In the genomic region with DNA sequence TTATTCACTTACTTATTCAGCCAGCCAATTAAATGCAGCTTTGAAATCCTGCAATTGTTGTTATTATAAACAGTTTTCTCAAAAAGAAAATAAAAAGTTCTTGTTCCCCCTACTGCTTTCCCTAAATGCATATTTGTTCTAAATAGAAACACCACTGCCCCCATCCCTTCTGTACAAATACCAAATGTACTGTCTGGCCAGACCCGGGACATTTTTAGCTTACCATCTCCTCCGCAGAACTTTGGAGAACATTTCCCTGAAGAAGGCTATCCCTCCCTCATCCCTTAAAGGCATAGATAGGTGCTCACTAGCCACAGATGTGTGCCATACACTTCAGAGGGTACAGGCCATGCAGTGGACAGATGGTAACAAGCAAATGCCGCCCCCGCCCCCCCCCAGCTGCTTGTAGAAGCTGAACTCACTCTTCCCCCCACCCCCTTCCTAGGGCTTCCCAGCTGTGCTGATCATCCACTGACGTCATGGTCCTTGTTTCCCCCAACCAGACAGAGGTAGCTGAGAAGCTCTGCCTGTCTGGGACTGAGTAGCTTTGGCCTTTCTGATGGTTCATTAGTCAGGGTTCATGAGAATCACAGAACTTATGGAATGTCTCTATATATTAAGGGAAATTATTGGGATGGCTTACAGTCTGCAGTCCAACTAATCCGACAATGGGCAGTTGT, we compare ENCODE assay signal across 26 mouse cellular contexts.
DNase-seq lines count a peak whose midpoint lies in the region; ATAC-seq and TF ChIP-seq lines count a peak whose summit lies in the region.
"Had no signal": no experiment of that assay in that cellular context is flagged by ENCODE, and none has a peak within 500 bp of the region (broad histone marks: within the 10 kb centered on the region; RNA-seq: fewer than 3 reads in every experiment).

No protein-coding gene starts in this region.

- H3K4me2 ChIP-seq in forebrain, embryonic 13.5 days = no peak overlapping the region
- no peak overlapping the region for H3K4me2 ChIP-seq in forebrain, postnatal 0 days (ENCODE audit: low read depth)
- H3K4me2 ChIP-seq in lung, postnatal 0 days (replicated peaks; ENCODE audit: low read depth, low read length) = no peak overlapping the region
- H3K4me2 ChIP-seq: forebrain, embryonic 12.5 days; heart, embryonic 15.5 days; hindbrain, embryonic 14.5 days; liver, embryonic 13.5 days; midbrain, embryonic 15.5 days; neural tube, embryonic 12.5 days had no signal

- H3K9me3 ChIP-seq in forebrain, embryonic 13.5 days (replicated peaks) = no peaks in the 10 kb centered on the region
- H3K9me3 ChIP-seq in forebrain, postnatal 0 days (ENCODE audit: low read length) = no peaks in the 10 kb centered on the region
- no peaks in the 10 kb centered on the region for H3K9me3 ChIP-seq in lung, postnatal 0 days (ENCODE audit: low read length)
- H3K9me3 ChIP-seq: forebrain, embryonic 12.5 days; heart, embryonic 15.5 days; liver, embryonic 13.5 days; midbrain, embryonic 15.5 days; neural tube, embryonic 12.5 days had no signal

- no peak overlapping the region for H3K27ac ChIP-seq in forebrain, embryonic 13.5 days
- no peak overlapping the region for H3K27ac ChIP-seq in forebrain, postnatal 0 days (ENCODE audit: low read depth, low read length)
- H3K27ac ChIP-seq in left cerebral cortex, adult 2 months = no peak overlapping the region
- no peak overlapping the region for H3K27ac ChIP-seq in lung, postnatal 0 days (ENCODE audit: low read length)
- H3K27ac ChIP-seq: forebrain, embryonic 12.5 days; gastrocnemius, adult 2 months; heart, embryonic 15.5 days; hindbrain, embryonic 14.5 days; liver, embryonic 13.5 days; macrophage; midbrain, embryonic 15.5 days; neural tube, embryonic 12.5 days had no signal

- H3K9ac ChIP-seq in forebrain, embryonic 13.5 days = no peak overlapping the region
- no peak overlapping the region for H3K9ac ChIP-seq in forebrain, postnatal 0 days
- no peak overlapping the region for H3K9ac ChIP-seq in lung, postnatal 0 days (replicated peaks; ENCODE audit: low read depth)
- H3K9ac ChIP-seq: forebrain, embryonic 12.5 days; heart, embryonic 15.5 days; hindbrain, embryonic 14.5 days; liver, embryonic 13.5 days; midbrain, embryonic 15.5 days; neural tube, embryonic 12.5 days had no signal

- H3K4me3 ChIP-seq in forebrain, embryonic 13.5 days = no peak overlapping the region
- H3K4me3 ChIP-seq in forebrain, postnatal 0 days (ENCODE audit: low read depth, low read length) = no peak overlapping the region
- no peak overlapping the region for H3K4me3 ChIP-seq in left cerebral cortex, adult 2 months
- no peak overlapping the region for H3K4me3 ChIP-seq in lung, postnatal 0 days (ENCODE audit: low read depth, low read length)
- H3K4me3 ChIP-seq: forebrain, embryonic 12.5 days; gastrocnemius, adult 2 months; heart, embryonic 15.5 days; liver, embryonic 13.5 days; midbrain, embryonic 15.5 days; neural tube, embryonic 12.5 days had no signal

- peak; percentile 16; the same call in 1 of the 2 replicates for ATAC-seq in forebrain, embryonic 13.5 days
- ATAC-seq in forebrain, postnatal 0 days = no peak
- peak; percentile 72 for ATAC-seq in lung, postnatal 0 days
- ATAC-seq: inflammation-experienced regulatory T-cells, adult 6 months; midbrain, embryonic 15.5 days had no signal

- no peak for DNase-seq in forebrain, postnatal 0 days
- DNase-seq in left cerebral cortex, postnatal 14 days (ENCODE audit: low spot score in 2 of 2) = peak; percentile 36 to 66
- DNase-seq in left cerebral cortex, adult 2 months (ENCODE audit: extremely low spot score in 1 of 2, low spot score in 2 of 2) = no peak
- peak; percentile 34 for DNase-seq in lung, postnatal 0 days (ENCODE audit: low spot score)
- DNase-seq in lung, postnatal 14 days = no peak
- DNase-seq in telencephalon, adult 2 months (ENCODE audit: low read depth, low spot score) = peak; percentile 74
- DNase-seq: adrenal gland, postnatal 14 days; cerebellum, adult 8-10 months; cerebellum, postnatal 36 days; embryo, embryonic 11 days; gastrocnemius, adult 2 months; heart, postnatal 36 days; kidney, adult 18-20 months; kidney, postnatal 4 days; liver, embryonic 13.5 days; right cerebral cortex, postnatal 25 days; thymus, adult 18-20 months; thymus, postnatal 36 days had no signal

- H3K27me3 ChIP-seq in forebrain, embryonic 13.5 days = no peaks in the 10 kb centered on the region
- no peaks in the 10 kb centered on the region for H3K27me3 ChIP-seq in forebrain, postnatal 0 days (ENCODE audit: insufficient read depth, low read length)
- H3K27me3 ChIP-seq in lung, postnatal 0 days (replicated peaks; ENCODE audit: insufficient read depth, low read length) = no peaks in the 10 kb centered on the region
- H3K27me3 ChIP-seq: forebrain, embryonic 12.5 days; heart, embryonic 15.5 days; liver, embryonic 13.5 days; midbrain, embryonic 15.5 days; neural tube, embryonic 12.5 days had no signal

- intact Hi-C loops in left cerebral cortex, postnatal 14 days (cut with DNase I) = no loop called here
- intact Hi-C loops in left cerebral cortex, adult 2 months (cut with DNase I) = loop anchor here (5.0 kb wide), 1 partner anchor 160 kb away; no protein-coding TSS in a partner anchor

- TF ChIP-seq EP300 in lung, postnatal 0 days (IDR thresholded peaks at IDR 0.05) = no peak

- TF ChIP-seq CTCF in forebrain, postnatal 0 days (IDR thresholded peaks at IDR 0.05; ENCODE audit: low read depth) = no peak
- no peak for TF ChIP-seq CTCF in left cerebral cortex, adult 2 months (IDR thresholded peaks at IDR 0.05)
- TF ChIP-seq CTCF in lung, postnatal 0 days (IDR thresholded peaks at IDR 0.05) = no peak

- no peaks in the 10 kb centered on the region for H3K36me3 ChIP-seq in forebrain, embryonic 13.5 days (ENCODE audit: poor library complexity, severe bottlenecking)
- H3K36me3 ChIP-seq in forebrain, postnatal 0 days (ENCODE audit: insufficient read depth) = no peaks in the 10 kb centered on the region
- no peaks in the 10 kb centered on the region for H3K36me3 ChIP-seq in lung, postnatal 0 days (ENCODE audit: insufficient read depth, low read length)
- H3K36me3 ChIP-seq: forebrain, embryonic 12.5 days; heart, embryonic 15.5 days; liver, embryonic 13.5 days; midbrain, embryonic 15.5 days; neural tube, embryonic 12.5 days had no signal

- WGBS in forebrain, embryonic 13.5 days = 70% methylated on average over 6 of the region's 6 CpGs
- 66% methylated on average over 6 of the region's 6 CpGs for WGBS in forebrain, postnatal 0 days
- 68% methylated on average over 6 of the region's 6 CpGs for WGBS in lung, postnatal 0 days

- peaks cover 12% of the 10 kb centered on the region; the same call in 1 of the 2 replicates for H3K4me1 ChIP-seq in forebrain, embryonic 13.5 days
- no peaks in the 10 kb centered on the region for H3K4me1 ChIP-seq in forebrain, postnatal 0 days (ENCODE audit: insufficient read depth)
- H3K4me1 ChIP-seq in lung, postnatal 0 days (ENCODE audit: insufficient read depth, low read depth, low read length) = no peaks in the 10 kb centered on the region
- H3K4me1 ChIP-seq: heart, embryonic 15.5 days; liver, embryonic 13.5 days; midbrain, embryonic 15.5 days; neural tube, embryonic 12.5 days had no signal

Comparison
In these comparisons a context has a peak if more than half of its experiments do, and no peak if none do; other contexts are left out.
1. DNase-seq: peak in left cerebral cortex, postnatal 14 days (2 of 2), lung, postnatal 0 days (single experiment) and telencephalon, adult 2 months (single experiment); none in forebrain, postnatal 0 days (single experiment), left cerebral cortex, adult 2 months (0 of 2) and lung, postnatal 14 days (single experiment).